Mouse (Mus musculus) liver, embryonic 12.5 days (tissue): Measurements from ENCODE around the gene Rsu1. TPM values are rescaled to one million over a fixed set of nuclear protein-coding genes. Genes with fewer than 3 reads are reported as not detected.

ENCODE experiments used
- ATAC-seq: fragments of 200-750 bp; cut with Nextera tagmentation; 2 replicates; pipeline ENCODE4 v1.8.0; 2017; ENCODE audit warnings: moderate number of reproducible peaks, mild to moderate bottlenecking, moderate library complexity
- H3K27ac ChIP-seq: fragments of 300-500 bp; sonication (generic); 2 replicates; pipeline ENCODE4 v1.5.1; 2016; ENCODE audit warnings: mild to moderate bottlenecking
- H3K27me3 ChIP-seq: fragments of 300-500 bp; sonication (generic); replicated peaks from 2 replicates; pipeline ENCODE4 v1.6.1; 2016; ENCODE audit warnings: mild to moderate bottlenecking, moderate library complexity
- H3K36me3 ChIP-seq: fragments of 300-500 bp; sonication (generic); 2 replicates; pipeline ENCODE4 v1.6.1; 2016; ENCODE audit warnings: mild to moderate bottlenecking, moderate library complexity
- H3K4me1 ChIP-seq: fragments of 300-500 bp; sonication (generic); 2 replicates; pipeline ENCODE4 v1.6.1; 2016
- H3K4me2 ChIP-seq: fragments of 300-500 bp; sonication (generic); 2 replicates; pipeline ENCODE4 v1.6.1; 2016; ENCODE audit warnings: mild to moderate bottlenecking, moderate library complexity
- H3K4me3 ChIP-seq: fragments of 300-500 bp; sonication (generic); 2 replicates; pipeline ENCODE4 v1.5.1; 2016; ENCODE audit warnings: mild to moderate bottlenecking, moderate library complexity
- H3K9ac ChIP-seq: fragments of 300-500 bp; sonication (generic); 2 replicates; pipeline ENCODE4 v1.6.1; 2016; ENCODE audit warnings: mild to moderate bottlenecking, moderate library complexity
- H3K9me3 ChIP-seq: fragments of 300-500 bp; sonication (generic); replicated peaks from 2 replicates; pipeline ENCODE4 v1.6.1; 2016; ENCODE audit warnings: mild to moderate bottlenecking, moderate library complexity
- WGBS: fragments of 180-500 bp; shearing (Covaris S2); methylation state at CpG from one replicate; pipeline ENCODE4 v1.1.7; 2016; ENCODE audit not compliant: insufficient replicate concordance; 5-methylcytosine and 5-hydroxymethylcytosine counted together
- polyA plus RNA-seq: library from polyadenylated mRNA; unstranded; fragments of >200 nt; fragmentation: Nextera tagmentation; extraction: Ambion mirVana; gene quantifications from 2 replicates; pipeline ENCODE4 v1.2.1, GENCODE M21; 2016

Rsu1 gene
- polyA plus RNA-seq, 1 experiment from 2014 or later: 105 TPM

- Histone ChIP-seq H3K4me2 (no peak overlapping the region), H3K27me3 (no peaks in the 10 kb centered on the region), H3K36me3 (peaks cover 26% of the 10 kb centered on the region), H3K9me3 (no peaks in the 10 kb centered on the region), H3K9ac (no peak overlapping the region), H3K4me1 (no peaks in the 10 kb centered on the region), H3K4me3 (no peak overlapping the region), H3K27ac (no peak overlapping the region)
- WGBS: 38% methylated on average over 2 of the region's 2 CpGs
- no peak for ATAC-seq
These were observed 51.1 kb downstream of the Rsu1 start for GRCm38 (mm10) chr2:13220141-13220540.

GRCm38 (mm10) chr2:13218112-13218511 is 53.1 kb downstream of the Rsu1 start:
- no peak for ATAC-seq
- 79% methylated on average over 6 of the region's 6 CpGs for WGBS

GRCm38 (mm10) chr2:13206825-13207224 is 64.4 kb downstream of the Rsu1 start:
- 81% methylated on average over 2 of the region's 2 CpGs for WGBS
- Histone ChIP-seq H3K4me2 (no peak overlapping the region), H3K9me3 (no peaks in the 10 kb centered on the region), H3K27ac (no peak overlapping the region), H3K4me1 (no peaks in the 10 kb centered on the region), H3K4me3 (no peak overlapping the region), H3K9ac (no peak overlapping the region), H3K36me3 (peaks cover 4% of the 10 kb centered on the region; the same call in 1 of the 2 replicates), H3K27me3 (no peaks in the 10 kb centered on the region)
- ATAC-seq: no peak

More at GRCm38 (mm10) chr2:13218112-13218511, 53.1 kb downstream of the Rsu1 start:
- no peaks in the 10 kb centered on the region for H3K4me1 ChIP-seq
- no peak overlapping the region for H3K27ac ChIP-seq
- H3K27me3 ChIP-seq: no peaks in the 10 kb centered on the region
- no peak overlapping the region for H3K4me3 ChIP-seq
- H3K4me2 ChIP-seq: no peak overlapping the region
- H3K9ac ChIP-seq: no peak overlapping the region
- no peaks in the 10 kb centered on the region for H3K9me3 ChIP-seq
- peaks cover 29% of the 10 kb centered on the region for H3K36me3 ChIP-seq

- no peaks in the 10 kb centered on the region for H3K9me3 ChIP-seq
- H3K36me3 ChIP-seq: peaks cover 4% of the 10 kb centered on the region; the same call in 1 of the 2 replicates
- no peak overlapping the region; the same call in 1 of the 2 replicates for H3K9ac ChIP-seq
- no peak overlapping the region for H3K4me2 ChIP-seq
- H3K4me3 ChIP-seq: no peak overlapping the region
- H3K27me3 ChIP-seq: no peaks in the 10 kb centered on the region
- no peak for ATAC-seq
- no peak overlapping the region for H3K27ac ChIP-seq
- 71% methylated on average over 8 of the region's 8 CpGs for WGBS
- no peaks in the 10 kb centered on the region for H3K4me1 ChIP-seq
These were observed 64.8 kb downstream of the Rsu1 start for GRCm38 (mm10) chr2:13206367-13206766.

- no peak overlapping the region for H3K4me2 ChIP-seq
- 83% methylated on average over 6 of the region's 6 CpGs for WGBS
- H3K4me3 ChIP-seq: no peak overlapping the region
- peaks cover 7% of the 10 kb centered on the region; the same call in 1 of the 2 replicates for H3K36me3 ChIP-seq
- ATAC-seq: no peak
- no peak overlapping the region for H3K27ac ChIP-seq
- H3K27me3 ChIP-seq: no peaks in the 10 kb centered on the region
- no peaks in the 10 kb centered on the region for H3K9me3 ChIP-seq
- H3K9ac ChIP-seq: no peak overlapping the region
- no peaks in the 10 kb centered on the region for H3K4me1 ChIP-seq
These were observed 68.3 kb downstream of the Rsu1 start for GRCm38 (mm10) chr2:13202805-13203475.

GRCm38 (mm10) chr2:13199713-13200112 is 71.5 kb downstream of the Rsu1 start:
- Histone ChIP-seq H3K36me3 (peaks cover 7% of the 10 kb centered on the region; the same call in 1 of the 2 replicates), H3K27me3 (no peaks in the 10 kb centered on the region), H3K27ac (no peak overlapping the region), H3K9me3 (no peaks in the 10 kb centered on the region), H3K4me2 (no peak overlapping the region), H3K4me3 (no peak overlapping the region), H3K9ac (no peak overlapping the region), H3K4me1 (0 out of 2 replicates have a peak, but pooled peaks cover 3% of the 10 kb centered on the region)
- ATAC-seq: no peak
- 76% methylated on average over 7 of the region's 7 CpGs for WGBS

GRCm38 (mm10) chr2:13199033-13199432 is 72.2 kb downstream of the Rsu1 start:
- Histone ChIP-seq H3K4me3 (no peak overlapping the region), H3K27ac (no peak overlapping the region), H3K4me1 (0 out of 2 replicates have a peak, but pooled peaks cover 3% of the 10 kb centered on the region), H3K4me2 (no peak overlapping the region), H3K36me3 (peaks cover 7% of the 10 kb centered on the region; the same call in 1 of the 2 replicates), H3K9me3 (no peaks in the 10 kb centered on the region), H3K9ac (no peak overlapping the region), H3K27me3 (no peaks in the 10 kb centered on the region)
- WGBS: 54% methylated on average over 2 of the region's 2 CpGs
- no peak for ATAC-seq

- Histone ChIP-seq H3K27ac (no peak overlapping the region), H3K4me2 (no peak overlapping the region), H3K27me3 (no peaks in the 10 kb centered on the region), H3K4me1 (peaks cover 18% of the 10 kb centered on the region), H3K36me3 (no peaks in the 10 kb centered on the region), H3K9me3 (no peaks in the 10 kb centered on the region), H3K9ac (no peak overlapping the region), H3K4me3 (no peak overlapping the region)
- WGBS: 40% methylated on average over 7 of the region's 7 CpGs
- ATAC-seq: no peak
These were observed 75.7 kb downstream of the Rsu1 start for GRCm38 (mm10) chr2:13195540-13195939.

- Histone ChIP-seq H3K27ac (no peak overlapping the region), H3K27me3 (no peaks in the 10 kb centered on the region), H3K9me3 (no peaks in the 10 kb centered on the region), H3K4me1 (peaks cover 21% of the 10 kb centered on the region), H3K36me3 (no peaks in the 10 kb centered on the region), H3K4me3 (no peak overlapping the region), H3K4me2 (no peak overlapping the region), H3K9ac (no peak overlapping the region)
- no peak for ATAC-seq
- 25% methylated on average over 1 of the region's 1 CpGs for WGBS
These were observed 79.1 kb downstream of the Rsu1 start for GRCm38 (mm10) chr2:13192157-13192556.

- H3K27ac ChIP-seq: no peak overlapping the region
- no peaks in the 10 kb centered on the region for H3K36me3 ChIP-seq
- H3K4me3 ChIP-seq: no peak overlapping the region
- H3K27me3 ChIP-seq: no peaks in the 10 kb centered on the region
- peaks cover 20% of the 10 kb centered on the region for H3K4me1 ChIP-seq
- WGBS: 63% methylated on average over 4 of the region's 4 CpGs
- H3K4me2 ChIP-seq: no peak overlapping the region
- no peaks in the 10 kb centered on the region for H3K9me3 ChIP-seq
- H3K9ac ChIP-seq: no peak overlapping the region
- ATAC-seq: peak; percentile 70
These were observed 80.4 kb downstream of the Rsu1 start for GRCm38 (mm10) chr2:13190767-13191166.

GRCm38 (mm10) chr2:13188831-13189495 is 82.3 kb downstream of the Rsu1 start:
- ATAC-seq: no peak
- Histone ChIP-seq H3K36me3 (no peaks in the 10 kb centered on the region), H3K4me2 (no peak overlapping the region), H3K9me3 (no peaks in the 10 kb centered on the region), H3K4me3 (no peak overlapping the region), H3K27me3 (no peaks in the 10 kb centered on the region), H3K4me1 (peaks cover 18% of the 10 kb centered on the region), H3K27ac (no peak overlapping the region), H3K9ac (no peak overlapping the region)
- WGBS: 84% methylated on average over 11 of the region's 11 CpGs

- peak overlapping the region; percentile 77 for H3K27ac ChIP-seq
These were observed 88.1 kb downstream of the Rsu1 start for GRCm38 (mm10) chr2:13183124-13183523.

More at GRCm38 (mm10) chr2:13183124-13183523, 88.1 kb downstream of the Rsu1 start:
- Histone ChIP-seq H3K27me3 (no peaks in the 10 kb centered on the region), H3K9ac (no peak overlapping the region), H3K4me3 (no peak overlapping the region), H3K4me2 (no peak overlapping the region), H3K9me3 (no peaks in the 10 kb centered on the region), H3K4me1 (peaks cover 12% of the 10 kb centered on the region), H3K36me3 (no peaks in the 10 kb centered on the region)
- peak; percentile 31; the same call in 1 of the 2 replicates for ATAC-seq
- 69% methylated on average over 3 of the region's 3 CpGs for WGBS
